Mouse (Mus musculus) CH12.LX (cell line): ENCODE measurements at regions not wholly inside any gene's neighbourhood (a gene's known extent, or its start where the extent isn't known, plus 50 kb on each side); places are given as distances from the start of the nearest gene placed in this dataset.

Experiments
- DNase-seq: peaks from one replicate; pipeline ENCODE4 v3.0.0-alpha.2; 2013; ENCODE audit errors: extremely low read depth
- H3K27ac ChIP-seq: 2 replicates; pipeline ENCODE4 v1.5.1; 2012; ENCODE audit warnings: low read depth, mild to moderate bottlenecking, control low read depth, moderate library complexity; ENCODE audit not compliant: insufficient read depth
- H3K27me3 ChIP-seq: replicated peaks from 2 replicates; pipeline ENCODE3; 2012; ENCODE audit warnings: inconsistent platforms
- H3K36me3 ChIP-seq, 2 experiments: replicated peaks in 1 of 2; 2 replicates each; pipeline versions ENCODE3 to v1.6.1; 2012; ENCODE audit warnings: inconsistent platforms in 1 of 2, low read length in 1 of 2, mild to moderate bottlenecking in 1 of 2, mixed read lengths in 1 of 2, moderate library complexity in 1 of 2; ENCODE audit not compliant: control insufficient read depth in 1 of 2, insufficient read depth in 1 of 2
- H3K4me1 ChIP-seq, 2 experiments: 2 replicates each; pipeline ENCODE4 v1.6.1; 2012; ENCODE audit warnings: inconsistent platforms in 1 of 2, moderate library complexity in 1 of 2; ENCODE audit not compliant: insufficient read depth in 2 of 2, control insufficient read depth in 1 of 2
- H3K4me2 ChIP-seq: 2 replicates; pipeline ENCODE4 v1.6.1; 2012; ENCODE audit warnings: low read depth, mild to moderate bottlenecking, control low read depth; ENCODE audit not compliant: poor library complexity, insufficient read depth, severe bottlenecking
- H3K4me3 ChIP-seq, 3 experiments: fragments of 150-350 bp in 1 of 3; sonication (generic) in 1 of 3; replicated peaks in 1 of 3; 2 replicates each; pipeline versions ENCODE3 to v1.5.1; 2011 to 2012; ENCODE audit warnings: low read depth in 2 of 3, low read length in 2 of 3, mild to moderate bottlenecking in 2 of 3, moderate library complexity in 2 of 3, control low read depth in 1 of 3, improper control_type of control experiment in 1 of 3, inconsistent platforms in 1 of 3, mixed read lengths in 1 of 3; ENCODE audit not compliant: poor library complexity in 1 of 3
- H3K79me2 ChIP-seq: replicated peaks from 2 replicates; pipeline ENCODE4 v1.6.1; 2012; ENCODE audit warnings: mild to moderate bottlenecking, moderate library complexity; ENCODE audit not compliant: control insufficient read depth, poor library complexity, insufficient read depth, severe bottlenecking; ENCODE audit errors: extremely low read depth
- H3K9ac ChIP-seq: 2 replicates; pipeline ENCODE4 v1.6.1; 2012; ENCODE audit warnings: low read depth, mild to moderate bottlenecking, control low read depth, moderate library complexity; ENCODE audit not compliant: insufficient read depth
- H3K9me3 ChIP-seq: replicated peaks from 2 replicates; pipeline ENCODE3; 2012; ENCODE audit warnings: low read length, inconsistent platforms, mixed read lengths
- CHD1 ChIP-seq: IDR thresholded peaks from 2 replicates; pipeline ENCODE4 v1.6.1; 2012; ENCODE audit warnings: low read depth, low read length, improper control_type of control experiment, inconsistent platforms
- CTCF ChIP-seq, 2 experiments: IDR thresholded peaks in 1 of 2; conservative IDR thresholded peaks in 1 of 2; 2 replicates each; pipeline ENCODE4 v1.5.1; 2011 to 2012; ENCODE audit warnings: low read depth in 2 of 2, low read length in 2 of 2, improper control_type of control experiment in 1 of 2, inconsistent platforms in 1 of 2, mild to moderate bottlenecking in 1 of 2, moderate library complexity in 1 of 2
- ETS1 ChIP-seq: conservative IDR thresholded peaks from 2 replicates; pipeline ENCODE4 v1.6.1; 2012; ENCODE audit warnings: low read depth, mild to moderate bottlenecking, inconsistent platforms, low read length, improper control_type of control experiment, moderate library complexity
- GABPA ChIP-seq: IDR thresholded peaks from 2 replicates; pipeline ENCODE4 v1.6.1; 2012; ENCODE audit warnings: low read depth, low read length, improper control_type of control experiment, inconsistent platforms; ENCODE audit not compliant: insufficient replicate concordance
- HCFC1 ChIP-seq: IDR thresholded peaks from 2 replicates; pipeline ENCODE4 v1.6.1; 2012; ENCODE audit warnings: low read depth, mild to moderate bottlenecking, inconsistent platforms, low read length, improper control_type of control experiment
- KAT2A ChIP-seq: IDR thresholded peaks from 2 replicates; pipeline ENCODE4 v1.6.1; 2012; ENCODE audit warnings: low read length, improper control_type of control experiment, inconsistent platforms; ENCODE audit not compliant: insufficient replicate concordance
- MAX ChIP-seq: IDR thresholded peaks from 2 replicates; pipeline ENCODE4 v1.6.1; 2011; ENCODE audit warnings: low read length, improper control_type of control experiment
- MXI1 ChIP-seq: IDR thresholded peaks from 2 replicates; pipeline ENCODE4 v1.6.1; 2011; ENCODE audit warnings: mild to moderate bottlenecking, low read depth, low read length, improper control_type of control experiment
- MYC ChIP-seq: IDR thresholded peaks from 2 replicates; pipeline ENCODE4 v1.6.1; 2011; ENCODE audit warnings: low read depth, mild to moderate bottlenecking, improper control_type of control experiment, low read length
- NELFE ChIP-seq: IDR thresholded peaks from 2 replicates; pipeline ENCODE4 v1.6.1; 2011; ENCODE audit warnings: low read depth, low read length, improper control_type of control experiment
- PAX5 ChIP-seq: IDR thresholded peaks from 2 replicates; pipeline ENCODE4 v1.6.1; 2012; ENCODE audit warnings: low read length, inconsistent platforms, mixed read lengths
- POLR2A ChIP-seq: IDR thresholded peaks from 2 replicates; pipeline ENCODE4 v1.6.1; 2011; ENCODE audit warnings: low read depth, mild to moderate bottlenecking, improper control_type of control experiment, low read length
- POLR2AphosphoS2 ChIP-seq: IDR thresholded peaks from 2 replicates; pipeline ENCODE4 v1.6.1; 2011; ENCODE audit warnings: low read depth, low read length, improper control_type of control experiment
- RCOR1 ChIP-seq: conservative IDR thresholded peaks from 2 replicates; pipeline ENCODE4 v1.6.1; 2012; ENCODE audit warnings: low read depth, mild to moderate bottlenecking, inconsistent platforms, low read length, improper control_type of control experiment
- SMC3 ChIP-seq: IDR thresholded peaks from 2 replicates; pipeline ENCODE4 v1.6.1; 2011; ENCODE audit warnings: low read depth, low read length, improper control_type of control experiment
- TBP ChIP-seq: conservative IDR thresholded peaks from 2 replicates; pipeline ENCODE4 v1.6.1; 2011; ENCODE audit warnings: low read depth, low read length, improper control_type of control experiment
- USF1 ChIP-seq: IDR thresholded peaks from 2 replicates; pipeline ENCODE4 v1.6.1; 2014; ENCODE audit warnings: low read depth, mild to moderate bottlenecking, inconsistent platforms, low read length, improper control_type of control experiment
- USF2 ChIP-seq: conservative IDR thresholded peaks from 2 replicates; pipeline ENCODE4 v1.6.1; 2011; ENCODE audit warnings: low read depth, low read length, improper control_type of control experiment
- ZC3H11A ChIP-seq: IDR thresholded peaks from 2 replicates; pipeline ENCODE4 v1.6.1; 2012; ENCODE audit warnings: low read depth, mild to moderate bottlenecking, inconsistent platforms, low read length, improper control_type of control experiment
- ZNF384 ChIP-seq: IDR thresholded peaks from 2 replicates; pipeline ENCODE4 v1.6.1; 2012; ENCODE audit warnings: low read depth, low read length, improper control_type of control experiment, inconsistent platforms
- dilution Hi-C: fragments of 300-500 bp; cut with MboI; formaldehyde crosslinking; loops from 2 replicates; pipeline ENCODE4 v1.14.3; 2020; ENCODE audit warnings: low sequenced_read_pairs; ENCODE audit not compliant: extremely low pct_unique_long_range_greater_than_20kb, extremely low pct_ligation_motif_present
- in situ Hi-C: fragments of 300-500 bp; cut with MboI; formaldehyde crosslinking; loops from 3 replicates; pipeline ENCODE4 v1.14.3; 2019; ENCODE audit warnings: low sequenced_read_pairs, low pct_ligation_motif_present, low pct_unique_long_range_greater_than_20kb, mixed read lengths

- no peak overlapping the region for H3K27ac ChIP-seq
- no peaks in the 10 kb centered on the region for H3K36me3 ChIP-seq
- peaks cover 88% of the 10 kb centered on the region for H3K27me3 ChIP-seq
- H3K4me1 ChIP-seq, result no peaks in the 10 kb centered on the region
- in situ Hi-C loops (no loop called here), dilution Hi-C loops (no loop called here)
- no peak for DNase-seq
- no peak overlapping the region for H3K9ac ChIP-seq
- H3K79me2 ChIP-seq, result no peaks in the 10 kb centered on the region
- no peak overlapping the region for H3K4me2 ChIP-seq
- no peak overlapping the region for H3K4me3 ChIP-seq
- no peak for TF ChIP-seq RCOR1
- TF ChIP-seq ZC3H11A, result no peak
- TF ChIP-seq MXI1, result no peak
- TF ChIP-seq CHD1, result no peak
- TF ChIP-seq MYC, result no peak
- TF ChIP-seq NELFE, result no peak
- TF ChIP-seq CTCF (conservative IDR thresholded peaks at IDR 0.05 in 1 of 2, IDR thresholded peaks at IDR 0.05 in 1 of 2; ENCODE audit: low read depth in 2 of 2, low read length in 2 of 2), result no peak
- no peak for TF ChIP-seq POLR2AphosphoS2
- TF ChIP-seq USF1, result no peak
- no peak for TF ChIP-seq SMC3
- TF ChIP-seq POLR2A, result no peak
- TF ChIP-seq KAT2A, result no peak
- no peak for TF ChIP-seq ETS1
- TF ChIP-seq ZNF384, result no peak
- no peak for TF ChIP-seq PAX5
- TF ChIP-seq USF2, result no peak
- TF ChIP-seq TBP, result no peak
- TF ChIP-seq, all 38 proteins: peak for 0
- peaks cover 13% of the 10 kb centered on the region for H3K9me3 ChIP-seq
These were observed 79.9 kb upstream of the Sox13 start for GRCm38 (mm10) chr1:133504116-133504515.

GRCm38 (mm10) chr1:133503336-133503735 is 79.2 kb upstream of the Sox13 start:
- DNase-seq, result no peak
- H3K9me3 ChIP-seq, result peaks cover 16% of the 10 kb centered on the region
- no peak overlapping the region for H3K4me2 ChIP-seq
- H3K4me1 ChIP-seq, result no peaks in the 10 kb centered on the region
- no peaks in the 10 kb centered on the region for H3K79me2 ChIP-seq
- TF ChIP-seq HCFC1, result no peak
- no peak for TF ChIP-seq MAX
- TF ChIP-seq GABPA, result no peak
- no peak for TF ChIP-seq ETS1
- TF ChIP-seq, all 38 proteins: peak for 0
- Histone ChIP-seq H3K4me3 (no peak overlapping the region), H3K27ac (no peak overlapping the region), H3K27me3 (peaks cover 89% of the 10 kb centered on the region), H3K36me3 (no peaks in the 10 kb centered on the region), H3K9ac (no peak overlapping the region)
- dilution Hi-C loops, result no loop called here
- in situ Hi-C loops, result no loop called here
